Mouse (Mus musculus) midbrain, embryonic 13.5 days (tissue): ENCODE results near the gene Lrrc4c. TPM values are rescaled to one million over a fixed set of nuclear protein-coding genes. Genes with fewer than 3 reads are reported as not detected.

ENCODE experiments used
- ATAC-seq: fragments of 200-750 bp; cut with Nextera tagmentation; 2 replicates; pipeline ENCODE4 v1.8.0; 2017; ENCODE audit warnings: mild to moderate bottlenecking, moderate TSS enrichment, moderate library complexity
- H3K27ac ChIP-seq: fragments of 300-500 bp; sonication (generic); 2 replicates; pipeline ENCODE4 v1.5.1; 2015; ENCODE audit warnings: inconsistent platforms, mild to moderate bottlenecking, moderate library complexity
- H3K27me3 ChIP-seq: fragments of 300-500 bp; sonication (generic); 2 replicates; pipeline ENCODE4 v1.6.1; 2015; ENCODE audit warnings: mild to moderate bottlenecking, inconsistent platforms
- H3K36me3 ChIP-seq: fragments of 300-500 bp; sonication (generic); 2 replicates; pipeline ENCODE4 v1.6.1; 2015; ENCODE audit warnings: mild to moderate bottlenecking, inconsistent platforms
- H3K4me1 ChIP-seq: fragments of 300-500 bp; sonication (generic); replicated peaks from 2 replicates; pipeline ENCODE4 v1.6.1; 2015; ENCODE audit warnings: inconsistent platforms
- H3K4me2 ChIP-seq: fragments of 300-500 bp; sonication (generic); replicated peaks from 2 replicates; pipeline ENCODE4 v1.6.1; 2015; ENCODE audit warnings: moderate library complexity, mild to moderate bottlenecking, inconsistent platforms
- H3K4me3 ChIP-seq: fragments of 300-500 bp; sonication (generic); replicated peaks from 2 replicates; pipeline ENCODE4 v1.5.1; 2015; ENCODE audit warnings: mild to moderate bottlenecking, inconsistent platforms
- H3K9ac ChIP-seq: fragments of 300-500 bp; sonication (generic); replicated peaks from 2 replicates; pipeline ENCODE4 v1.6.1; 2015; ENCODE audit warnings: mild to moderate bottlenecking, inconsistent platforms
- H3K9me3 ChIP-seq: fragments of 300-500 bp; sonication (generic); 2 replicates; pipeline ENCODE4 v1.6.1; 2016; ENCODE audit warnings: mild to moderate bottlenecking, inconsistent platforms
- WGBS: fragments of 180-500 bp; shearing (Covaris S2); methylation state at CpG from one replicate; pipeline ENCODE4 v1.1.7; 2015; 5-methylcytosine and 5-hydroxymethylcytosine counted together
- polyA plus RNA-seq: library from polyadenylated mRNA; unstranded; fragments of >200 nt; fragmentation: Nextera tagmentation; extraction: Ambion mirVana; gene quantifications from 2 replicates; pipeline ENCODE4 v1.2.1, GENCODE M21; 2015

The Lrrc4c gene
- polyA plus RNA-seq, 1 experiment from 2014 or later = 17.1 TPM

- ATAC-seq = no peak
- Histone ChIP-seq H3K4me2 (no peak overlapping the region), H3K27me3 (no peaks in the 10 kb centered on the region), H3K9me3 (no peaks in the 10 kb centered on the region), H3K4me3 (no peak overlapping the region), H3K27ac (no peak overlapping the region), H3K36me3 (no peaks in the 10 kb centered on the region), H3K9ac (no peak overlapping the region), H3K4me1 (no peaks in the 10 kb centered on the region)
- 86% methylated on average over 2 of the region's 2 CpGs for WGBS
Measured at GRCm38 (mm10) chr2:96717353-96717752, 399.4 kb downstream of the Lrrc4c start.

- no peak overlapping the region for H3K4me2 ChIP-seq
- H3K36me3 ChIP-seq = no peaks in the 10 kb centered on the region
- no peak overlapping the region for H3K9ac ChIP-seq
- H3K4me1 ChIP-seq = no peaks in the 10 kb centered on the region
- H3K27me3 ChIP-seq = no peaks in the 10 kb centered on the region
- H3K9me3 ChIP-seq = no peaks in the 10 kb centered on the region
- H3K4me3 ChIP-seq = no peak overlapping the region
- no peak overlapping the region for H3K27ac ChIP-seq
- ATAC-seq = no peak
Measured at GRCm38 (mm10) chr2:96723395-96723794, 405.4 kb downstream of the Lrrc4c start.

- Histone ChIP-seq H3K27me3 (no peaks in the 10 kb centered on the region), H3K4me3 (no peak overlapping the region), H3K36me3 (no peaks in the 10 kb centered on the region), H3K9me3 (no peaks in the 10 kb centered on the region), H3K4me2 (no peak overlapping the region), H3K9ac (no peak overlapping the region), H3K27ac (no peak overlapping the region), H3K4me1 (no peaks in the 10 kb centered on the region)
- ATAC-seq = no peak
Measured at GRCm38 (mm10) chr2:96736081-96736480, 418.1 kb downstream of the Lrrc4c start.

GRCm38 (mm10) chr2:96755066-96755465, 437.1 kb downstream of the Lrrc4c start:
- no peak overlapping the region for H3K4me2 ChIP-seq
- no peak overlapping the region for H3K4me3 ChIP-seq
- H3K27me3 ChIP-seq = no peaks in the 10 kb centered on the region
- no peaks in the 10 kb centered on the region for H3K9me3 ChIP-seq
- ATAC-seq = 0 out of 2 replicates have a peak, but pooled peaks have one; percentile 24
- no peak overlapping the region for H3K9ac ChIP-seq
- H3K36me3 ChIP-seq = no peaks in the 10 kb centered on the region
- H3K4me1 ChIP-seq = no peaks in the 10 kb centered on the region
- H3K27ac ChIP-seq = no peak overlapping the region

- Histone ChIP-seq H3K9me3 (no peaks in the 10 kb centered on the region), H3K9ac (no peak overlapping the region), H3K4me1 (no peaks in the 10 kb centered on the region), H3K4me2 (no peak overlapping the region), H3K4me3 (no peak overlapping the region), H3K27me3 (no peaks in the 10 kb centered on the region), H3K36me3 (no peaks in the 10 kb centered on the region), H3K27ac (no peak overlapping the region)
- WGBS = 62% methylated on average over 1 of the region's 1 CpGs
- no peak for ATAC-seq
Measured at GRCm38 (mm10) chr2:96757701-96758100, 439.7 kb downstream of the Lrrc4c start.

- Histone ChIP-seq H3K36me3 (no peaks in the 10 kb centered on the region), H3K27ac (no peak overlapping the region), H3K4me3 (no peak overlapping the region), H3K9ac (no peak overlapping the region), H3K4me1 (no peaks in the 10 kb centered on the region), H3K4me2 (no peak overlapping the region), H3K9me3 (no peaks in the 10 kb centered on the region), H3K27me3 (no peaks in the 10 kb centered on the region)
- 80% methylated on average over 5 of the region's 5 CpGs for WGBS
- ATAC-seq = no peak
Measured at GRCm38 (mm10) chr2:96763538-96763937, 445.6 kb downstream of the Lrrc4c start.

GRCm38 (mm10) chr2:96775376-96775775, 457.4 kb downstream of the Lrrc4c start:
- Histone ChIP-seq H3K36me3 (no peaks in the 10 kb centered on the region), H3K4me2 (no peak overlapping the region), H3K27ac (no peak overlapping the region), H3K27me3 (no peaks in the 10 kb centered on the region), H3K9ac (no peak overlapping the region), H3K4me3 (no peak overlapping the region), H3K9me3 (no peaks in the 10 kb centered on the region), H3K4me1 (no peaks in the 10 kb centered on the region)
- no peak for ATAC-seq

GRCm38 (mm10) chr2:96796681-96797385, 478.9 kb downstream of the Lrrc4c start:
- Histone ChIP-seq H3K4me1 (no peaks in the 10 kb centered on the region), H3K36me3 (no peaks in the 10 kb centered on the region), H3K9me3 (no peaks in the 10 kb centered on the region), H3K27ac (no peak overlapping the region), H3K4me3 (no peak overlapping the region), H3K27me3 (no peaks in the 10 kb centered on the region), H3K9ac (no peak overlapping the region), H3K4me2 (no peak overlapping the region)
- ATAC-seq = no peak
- WGBS = 56% methylated on average over 6 of the region's 6 CpGs

GRCm38 (mm10) chr2:96850839-96851396, 532.9 kb downstream of the Lrrc4c start:
- 87% methylated on average over 5 of the region's 5 CpGs for WGBS
- no peaks in the 10 kb centered on the region for H3K27me3 ChIP-seq
- H3K4me2 ChIP-seq = no peak overlapping the region
- H3K36me3 ChIP-seq = no peaks in the 10 kb centered on the region
- no peak overlapping the region for H3K4me3 ChIP-seq
- H3K9ac ChIP-seq = no peak overlapping the region
- ATAC-seq = no peak
- no peaks in the 10 kb centered on the region for H3K4me1 ChIP-seq
- no peak overlapping the region for H3K27ac ChIP-seq
- no peaks in the 10 kb centered on the region for H3K9me3 ChIP-seq

GRCm38 (mm10) chr2:96853797-96854196, 535.8 kb downstream of the Lrrc4c start:
- H3K4me1 ChIP-seq = no peaks in the 10 kb centered on the region
- WGBS = 84% methylated on average over 1 of the region's 1 CpGs

GRCm38 (mm10) chr2:96876062-96876461, 558.1 kb downstream of the Lrrc4c start:
- H3K27me3 ChIP-seq = no peaks in the 10 kb centered on the region
- ATAC-seq = no peak
- no peaks in the 10 kb centered on the region for H3K9me3 ChIP-seq
- no peak overlapping the region for H3K9ac ChIP-seq
- WGBS = 97% methylated on average over 1 of the region's 1 CpGs
- no peak overlapping the region for H3K4me3 ChIP-seq
- H3K36me3 ChIP-seq = no peaks in the 10 kb centered on the region
- H3K4me1 ChIP-seq = no peaks in the 10 kb centered on the region
- no peak overlapping the region for H3K27ac ChIP-seq
- no peak overlapping the region for H3K4me2 ChIP-seq

More at GRCm38 (mm10) chr2:96853797-96854196, 535.8 kb downstream of the Lrrc4c start:
- Histone ChIP-seq H3K9me3 (no peaks in the 10 kb centered on the region), H3K27me3 (no peaks in the 10 kb centered on the region), H3K9ac (no peak overlapping the region), H3K4me3 (no peak overlapping the region), H3K27ac (no peak overlapping the region), H3K4me2 (no peak overlapping the region), H3K36me3 (no peaks in the 10 kb centered on the region)
- ATAC-seq = no peak

GRCm38 (mm10) chr2:96949531-96949930, 631.6 kb downstream of the Lrrc4c start:
- Histone ChIP-seq H3K36me3 (no peaks in the 10 kb centered on the region), H3K4me3 (no peak overlapping the region), H3K27ac (no peak overlapping the region), H3K9me3 (no peaks in the 10 kb centered on the region), H3K27me3 (no peaks in the 10 kb centered on the region), H3K4me2 (no peak overlapping the region), H3K4me1 (no peaks in the 10 kb centered on the region), H3K9ac (no peak overlapping the region)
- no peak for ATAC-seq
- 85% methylated on average over 3 of the region's 3 CpGs for WGBS

- no peaks in the 10 kb centered on the region for H3K9me3 ChIP-seq
- H3K27ac ChIP-seq = no peak overlapping the region
- no peak overlapping the region for H3K9ac ChIP-seq
- no peaks in the 10 kb centered on the region for H3K36me3 ChIP-seq
- H3K4me2 ChIP-seq = no peak overlapping the region
- no peak overlapping the region for H3K4me3 ChIP-seq
- H3K27me3 ChIP-seq = no peaks in the 10 kb centered on the region
- H3K4me1 ChIP-seq = no peaks in the 10 kb centered on the region
- no peak for ATAC-seq
Measured at GRCm38 (mm10) chr2:96999521-96999920, 681.6 kb downstream of the Lrrc4c start.
